Mouse (Mus musculus) kidney, postnatal 25 days (tissue): Measurements from ENCODE around the gene Tmco5b.

Experiments used
- DNase-seq, 2 experiments: peaks; one replicate each; pipeline ENCODE4 v3.0.0; 2021; ENCODE audit warnings: mixed read lengths in 2 of 2

The Tmco5b gene

DNA sequence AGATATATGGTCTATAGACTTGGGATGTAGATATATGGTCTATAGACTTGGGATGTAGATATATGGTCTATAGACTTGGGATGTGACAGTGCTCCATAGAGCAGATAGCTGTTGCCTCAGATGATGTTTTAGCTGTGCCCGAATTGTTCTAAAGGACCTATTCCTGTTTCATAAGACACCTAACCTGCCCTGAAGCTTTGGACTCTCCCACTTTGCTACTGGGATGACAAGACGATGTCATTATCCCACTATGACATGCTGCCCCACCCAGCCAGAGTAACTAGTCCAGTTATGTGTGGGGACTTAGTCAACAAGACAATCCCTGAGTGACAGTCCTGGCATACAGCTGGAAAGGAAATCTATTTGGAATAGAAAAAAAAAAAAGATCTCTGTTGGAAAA, at the start of gene Tmco5b:
Gene Tmco5b (plus strand): TSS at position 301 of the 400 bp plus-strand sequence.
- DNase-seq = no peak

GRCm38 (mm10) chr2:113236993-113237392, 48.5 kb upstream of the Tmco5b start:
- DNase-seq = no peak

DNA sequence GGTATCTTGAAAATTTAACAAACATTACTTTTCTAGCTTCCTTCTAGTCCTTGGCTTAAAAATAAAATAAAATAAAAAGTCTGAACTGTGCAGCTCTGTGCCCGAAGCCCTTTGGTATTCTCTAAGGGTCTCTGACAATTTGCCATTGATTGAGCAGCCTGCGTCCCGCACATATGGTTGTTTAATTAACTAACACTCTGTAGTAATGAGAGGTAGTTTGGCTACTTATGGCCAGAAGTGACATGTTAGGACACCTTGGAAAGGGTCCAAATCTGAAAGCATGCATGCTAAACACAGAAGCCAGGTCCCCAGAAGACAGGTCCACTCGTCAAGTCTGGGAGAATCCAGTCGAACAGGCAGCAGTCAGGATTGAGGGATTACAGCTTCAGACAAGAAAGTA, 46.7 kb upstream of the Tmco5b start:
- no peak for DNase-seq

GRCm38 (mm10) chr2:113302349-113303239, 17.1 kb downstream of the Tmco5b start:
- peak in 1 of 2 experiments; percentile 17 for DNase-seq

- DNase-seq = no peak
Observed at GRCm38 (mm10) chr2:113303240-113303538, 17.7 kb downstream of the Tmco5b start.

DNA sequence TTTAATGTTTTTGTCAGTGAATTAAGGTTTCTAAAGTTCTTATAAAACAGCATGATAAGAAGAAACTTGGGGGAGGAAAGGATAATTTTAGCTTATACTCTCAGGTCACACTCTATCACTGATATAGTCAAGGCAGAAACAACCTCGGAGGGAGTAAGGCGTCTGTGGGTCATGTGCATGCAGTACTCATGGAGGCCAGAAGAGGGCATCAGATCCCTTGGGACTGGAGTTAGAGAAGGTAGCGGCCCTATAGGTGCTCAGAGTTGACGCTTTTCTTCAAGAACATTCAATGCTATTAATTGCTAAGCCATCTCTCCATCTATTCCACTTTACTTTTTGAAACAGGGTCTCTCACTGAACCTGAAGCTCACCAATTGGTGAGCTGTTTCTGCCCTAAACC, 19.8 kb downstream of the Tmco5b start:
- peak; percentile 81 to 90 for DNase-seq

- DNase-seq = no peak
Observed at GRCm38 (mm10) chr2:113311211-113311610, 25.7 kb downstream of the Tmco5b start.

DNA sequence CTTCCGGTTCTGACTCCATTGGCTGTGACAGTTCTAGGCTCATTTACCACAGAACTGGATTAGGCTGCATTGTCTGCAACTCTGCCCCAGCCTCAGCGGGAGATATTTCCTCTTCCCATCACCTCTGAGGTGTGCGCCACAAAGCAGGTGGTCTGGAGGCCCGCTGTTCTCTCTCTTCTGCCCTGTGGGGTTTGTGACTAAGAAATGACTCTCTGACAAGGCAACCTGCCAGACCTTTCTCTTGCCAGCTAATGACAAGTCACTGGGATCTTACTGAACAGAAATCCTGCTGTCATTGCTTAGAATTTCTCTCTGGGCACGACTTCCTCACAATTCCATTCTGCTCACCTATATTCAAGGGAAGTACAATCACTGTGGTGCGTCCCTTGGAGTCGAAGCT, 37.5 kb downstream of the Tmco5b start:
- no peak for DNase-seq

GRCm38 (mm10) chr2:113333799-113334541, 48.4 kb downstream of the Tmco5b start:
- DNase-seq = no peak

GRCm38 (mm10) chr2:113335561-113336294, 50.2 kb downstream of the Tmco5b start:
- DNase-seq = peak; percentile 26 to 44

GRCm38 (mm10) chr2:113344536-113344935, 59.0 kb downstream of the Tmco5b start:
- DNase-seq = peak; percentile 44 to 71
